In genomic region chr17:13703611-13704320, GRCm38 (mm10) we compare ENCODE assay signal across 14 mouse cellular contexts. TPM values are rescaled to one million over a fixed set of nuclear protein-coding genes. Genes with fewer than 3 reads are reported as not detected.
DNase-seq lines count a peak whose midpoint lies in the region; ATAC-seq and TF ChIP-seq lines count a peak whose summit lies in the region.
"Had no signal": no experiment of that assay in that cellular context is flagged by ENCODE, and none has a peak within 500 bp of the region (broad histone marks: within the 10 kb centered on the region; RNA-seq: fewer than 3 reads in every experiment).

No protein-coding gene starts in this region.

- H3K4me2 ChIP-seq in heart, postnatal 0 days (ENCODE audit: low read depth, low read length) = no peak overlapping the region

- H3K9me3 ChIP-seq in heart, postnatal 0 days (replicated peaks; ENCODE audit: control insufficient read depth, low read length) = no peaks in the 10 kb centered on the region

- no peaks in the 10 kb centered on the region for H3K27me3 ChIP-seq in heart, postnatal 0 days (ENCODE audit: control insufficient read depth, insufficient read depth, low read length)
- H3K27me3 ChIP-seq: CH12.LX, Patski had no signal

- 40% methylated on average over 9 of the region's 9 CpGs for WGBS in heart, postnatal 0 days

- no peak overlapping the region for H3K9ac ChIP-seq in heart, postnatal 0 days (replicated peaks; ENCODE audit: low read depth, low read length)
- H3K9ac ChIP-seq: liver, embryonic 14.5 days had no signal

- no peak overlapping the region for H3K4me3 ChIP-seq in heart, postnatal 0 days (ENCODE audit: low read depth, low read length)
- H3K4me3 ChIP-seq in embryonic fibroblast, embryonic 13.5 days (ENCODE audit: insufficient read depth, low read length) = no peak overlapping the region
- H3K4me3 ChIP-seq: heart, adult 2 months had no signal

- intact Hi-C loops in left cerebral cortex, postnatal 10 days (cut with DNase I) = no loop called here

- H3K27ac ChIP-seq in heart, postnatal 0 days (ENCODE audit: low read depth) = peak overlapping the region; percentile 19
- peak overlapping the region; percentile 30; the same call in 1 of the 2 replicates for H3K27ac ChIP-seq in embryonic fibroblast, embryonic 13.5 days (ENCODE audit: insufficient read depth, low read length)
- H3K27ac ChIP-seq: heart, adult 2 months; liver, embryonic 14.5 days had no signal

- peaks cover 28% of the 10 kb centered on the region for H3K4me1 ChIP-seq in heart, postnatal 0 days (ENCODE audit: control insufficient read depth, insufficient read depth)
- peaks cover 17% of the 10 kb centered on the region for H3K4me1 ChIP-seq in embryonic fibroblast, embryonic 13.5 days (ENCODE audit: control insufficient read depth, insufficient read depth, low read length)

- no peak for ATAC-seq in heart, postnatal 0 days (ENCODE audit: insufficient read depth, low read depth)
- ATAC-seq: Patski had no signal

- no peak for TF ChIP-seq EP300 in heart, postnatal 0 days (IDR thresholded peaks at IDR 0.05; ENCODE audit: low read depth)

- TF ChIP-seq POLR2A in embryonic fibroblast, embryonic 13.5 days (IDR thresholded peaks at IDR 0.05; ENCODE audit: low read depth, low read length) = no peak

- DNase-seq in heart, postnatal 0 days (ENCODE audit: low spot score) = peak; percentile 31
- no peak for DNase-seq in heart, adult 9 months (ENCODE audit: low spot score in 2 of 2)
- peak; percentile 58 for DNase-seq in testis, postnatal 14 days (ENCODE audit: low spot score)
- DNase-seq in testis, postnatal 10 days (ENCODE audit: low spot score) = no peak
- DNase-seq in left cerebral cortex, postnatal 10 days (ENCODE audit: extremely low spot score in 1 of 2, low spot score in 2 of 2) = no peak
- no peak for DNase-seq in gastrocnemius, postnatal 4 days (ENCODE audit: low spot score in 2 of 2)
- DNase-seq: heart, adult 2 months; kidney, adult 2 months; midbrain, embryonic 14.5 days had no signal

- no peak for TF ChIP-seq CTCF in heart, postnatal 0 days (IDR thresholded peaks at IDR 0.05; ENCODE audit: low read depth)
- no peak for TF ChIP-seq CTCF in embryonic fibroblast, embryonic 13.5 days (IDR thresholded peaks at IDR 0.05; ENCODE audit: borderline replicate concordance, insufficient read depth, low read length)

- H3K36me3 ChIP-seq in heart, postnatal 0 days (replicated peaks; ENCODE audit: control insufficient read depth, insufficient read depth, low read length) = no peaks in the 10 kb centered on the region

RNA-seq across cellular contexts. Expression of gene Afdn, which starts 56.6 kb away (rescaled TPM):
- 38.0 and 41.9 TPM in 2 replicates for total RNA-seq in heart, postnatal 0 days (2014; rRNA removed; ENCODE audit: low replicate concordance)
- polyA plus RNA-seq in heart, postnatal 0 days (2015; fragmentation: Nextera tagmentation; extraction: Ambion mirVana) = 49.4 and 52.8 TPM in 2 replicates
- polyA plus RNA-seq in embryonic fibroblast, embryonic 13.5 days (2011; ENCODE audit: insufficient read length, low read depth, missing spikeins) = 45.8 and 51.7 TPM in 2 replicates
- total RNA-seq in left cerebral cortex, postnatal 10 days (2021) = 100 to 1,000 TPM; 126 to 138 TPM
- 10 to 100 TPM; 82.2 to 87.1 TPM for total RNA-seq in gastrocnemius, postnatal 4 days (2021)

RNA-seq across cellular contexts. Expression of gene Tcte2, which starts 57.9 kb away (rescaled TPM):
- total RNA-seq in heart, postnatal 0 days (2014; rRNA removed; ENCODE audit: low replicate concordance) = 0.58 and 0.92 TPM in 2 replicates
- polyA plus RNA-seq in heart, postnatal 0 days (2015; fragmentation: Nextera tagmentation; extraction: Ambion mirVana) = 4.3 and 4.5 TPM in 2 replicates
- polyA plus RNA-seq in embryonic fibroblast, embryonic 13.5 days (2011; ENCODE audit: insufficient read length, low read depth, missing spikeins) = 1.7 and 2.0 TPM in 2 replicates
- 10 to 100 TPM; 13.6 to 17.9 TPM for total RNA-seq in left cerebral cortex, postnatal 10 days (2021)
- 1 to 10 TPM; 4.2 to 5.8 TPM for total RNA-seq in gastrocnemius, postnatal 4 days (2021)
- total RNA-seq: neutrophil, adult 5-6 weeks had no signal

Comparison
In these comparisons a context has a peak if more than half of its experiments do, and no peak if none do; other contexts are left out.
1. DNase-seq: peak in heart, postnatal 0 days (single experiment) and testis, postnatal 14 days (single experiment); none in heart, adult 9 months (0 of 2), testis, postnatal 10 days (single experiment), left cerebral cortex, postnatal 10 days (0 of 2) and gastrocnemius, postnatal 4 days (0 of 2).